Mouse (Mus musculus): ENCODE results near the gene Fcrls.
A peak's percentile ranks its signal among the peaks of the same experiment; 100 is the strongest.

Gene Fcrls

DNA sequence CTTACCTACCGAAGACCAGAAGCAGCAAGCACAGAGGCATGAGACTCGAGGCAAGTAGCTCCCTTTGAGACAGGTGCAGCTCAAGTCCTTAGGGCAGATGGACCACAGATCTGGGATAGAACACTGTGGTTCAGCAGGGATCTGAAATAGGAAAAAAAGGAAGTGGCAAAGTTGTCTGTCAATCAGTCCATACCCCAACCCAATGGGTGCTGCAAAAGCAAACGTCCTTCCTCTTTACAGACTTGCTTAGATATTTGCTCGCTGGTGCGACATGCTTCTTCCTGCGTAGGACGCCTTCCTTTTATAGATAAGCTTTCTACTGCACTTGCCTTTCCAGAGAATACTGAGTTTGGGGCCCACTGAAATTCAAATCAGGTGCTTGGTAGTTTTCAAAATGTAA lies at the start of gene Fcrls:
Gene Fcrls (minus strand): TSS at position 303 of the 400 bp plus-strand sequence.
- no peak for DNase-seq (ENCODE audit: low spot score in 2 of 2)

DNA sequence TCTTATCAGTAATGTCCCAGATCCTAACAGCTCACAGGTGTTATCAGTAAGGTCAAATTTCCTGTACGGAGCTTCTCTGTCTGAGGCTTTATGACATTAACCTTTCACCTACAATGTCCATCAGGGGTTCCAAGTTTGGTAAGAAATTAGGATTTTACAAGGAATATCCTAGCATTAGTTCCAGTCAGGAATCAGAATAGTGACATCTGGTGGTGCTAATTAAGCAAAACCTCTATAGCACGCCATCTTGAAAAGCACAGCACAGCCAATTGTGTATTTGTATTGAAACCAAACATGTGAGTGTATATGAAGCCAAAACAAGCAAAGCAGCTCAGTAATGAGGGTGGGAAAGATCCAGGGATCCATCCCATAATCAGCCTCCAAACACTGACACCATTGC lies 46.4 kb upstream of the Fcrls start:
- DNase-seq (ENCODE audit: low spot score in 2 of 2): no peak

DNA sequence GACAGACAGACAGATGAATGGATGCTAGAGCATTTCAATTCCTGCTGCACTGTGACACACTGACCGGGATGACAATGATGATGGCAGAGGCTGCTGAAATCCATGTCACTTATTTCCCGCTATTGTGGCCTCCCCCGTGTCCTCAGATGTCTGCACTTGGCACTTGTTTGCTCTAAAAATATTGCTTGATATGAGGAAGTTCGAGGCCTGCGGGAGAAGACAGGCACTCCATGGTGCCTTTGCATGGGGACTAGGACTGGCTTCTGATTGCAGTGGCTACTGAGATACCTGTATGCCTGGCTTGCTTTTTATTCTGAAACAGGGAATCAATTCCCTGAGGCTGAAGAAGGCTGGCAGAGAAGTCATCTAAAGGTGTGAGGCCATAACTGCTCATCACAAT lies 36.4 kb upstream of the Fcrls start:
- DNase-seq (ENCODE audit: low spot score in 2 of 2): no peak

DNA sequence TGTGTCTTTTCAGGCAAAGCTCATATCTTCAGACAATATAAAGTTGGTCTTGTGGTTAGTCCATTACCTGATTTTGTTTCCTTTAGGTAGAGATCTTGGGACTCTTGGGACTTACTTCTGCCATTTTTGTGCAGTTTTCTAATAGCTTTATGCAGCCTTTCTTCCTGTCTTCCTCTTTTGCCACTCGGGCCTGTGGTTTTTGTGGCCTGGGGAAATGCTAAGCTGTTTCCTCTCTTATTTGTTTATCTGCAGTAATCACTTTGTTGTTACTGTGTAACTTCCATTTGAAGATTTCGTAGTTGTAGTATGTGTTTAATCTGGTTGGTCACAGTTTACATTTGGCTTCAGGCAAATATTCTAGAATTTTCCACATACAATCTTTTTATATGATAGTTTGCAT lies 10.8 kb upstream of the Fcrls start:
- DNase-seq (ENCODE audit: low spot score in 2 of 2): no peak

DNA sequence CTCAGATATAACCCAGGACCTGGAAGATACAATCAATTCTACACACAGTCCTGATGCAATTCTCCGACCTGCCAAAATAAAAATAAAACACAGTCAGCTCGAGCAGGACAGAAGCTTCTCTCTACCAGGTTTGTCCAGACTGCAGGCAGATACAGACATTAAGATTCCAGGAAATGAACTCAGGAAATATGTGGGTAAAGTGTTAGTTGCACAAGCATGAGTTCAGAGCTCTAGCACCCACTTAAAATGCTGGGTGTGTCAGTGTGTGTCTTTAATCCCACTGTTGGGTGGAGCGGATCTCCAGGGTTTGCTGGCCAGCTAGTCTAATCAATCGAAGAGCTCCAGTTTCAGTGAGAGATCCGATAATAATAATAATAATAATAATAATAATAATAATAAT lies 3.0 kb upstream of the Fcrls start:
- no peak for DNase-seq (ENCODE audit: low spot score in 2 of 2)

DNA sequence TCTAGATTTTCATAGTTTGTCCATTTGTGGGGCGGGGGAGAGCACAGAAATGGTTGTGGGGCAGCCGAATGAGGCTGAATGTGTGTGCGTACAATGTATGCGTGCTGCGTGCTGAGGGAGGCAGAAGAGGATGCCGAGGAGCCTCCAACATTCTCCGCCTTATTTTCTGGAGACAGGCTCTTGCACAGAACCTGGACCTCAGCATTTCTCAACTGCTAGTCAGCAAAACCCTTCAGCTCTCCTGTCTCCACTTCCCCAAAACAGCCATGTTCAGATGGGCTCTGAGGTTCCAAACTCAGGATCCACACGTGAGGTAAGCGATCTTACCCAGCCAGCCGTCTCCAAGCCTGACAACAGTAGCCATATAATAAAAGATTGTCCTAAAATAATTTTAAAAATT lies 8.3 kb downstream of the Fcrls start:
- no peak for DNase-seq (ENCODE audit: low spot score in 2 of 2)

DNA sequence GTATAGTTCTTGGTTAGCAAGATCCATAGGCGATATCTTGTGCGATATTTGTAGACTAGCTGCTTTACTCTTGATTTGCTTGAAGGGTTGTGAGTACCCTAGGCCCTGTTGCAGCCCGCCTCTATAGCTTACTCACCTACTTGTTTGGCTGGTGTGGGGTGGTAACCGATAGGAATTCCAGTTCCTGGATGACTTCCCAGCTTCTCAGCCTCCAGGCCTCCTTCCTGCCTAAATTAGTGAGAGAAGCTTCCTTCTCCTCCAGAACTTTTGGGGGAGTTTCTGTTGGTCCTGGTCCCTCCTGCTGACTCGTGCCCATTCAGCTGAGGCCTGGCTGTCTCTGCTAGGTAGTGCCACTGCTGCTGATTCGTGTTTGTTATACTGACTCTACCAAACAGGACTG lies 14.0 kb downstream of the Fcrls start:
- DNase-seq (ENCODE audit: low spot score in 2 of 2): peak; percentile 46 to 51

DNA sequence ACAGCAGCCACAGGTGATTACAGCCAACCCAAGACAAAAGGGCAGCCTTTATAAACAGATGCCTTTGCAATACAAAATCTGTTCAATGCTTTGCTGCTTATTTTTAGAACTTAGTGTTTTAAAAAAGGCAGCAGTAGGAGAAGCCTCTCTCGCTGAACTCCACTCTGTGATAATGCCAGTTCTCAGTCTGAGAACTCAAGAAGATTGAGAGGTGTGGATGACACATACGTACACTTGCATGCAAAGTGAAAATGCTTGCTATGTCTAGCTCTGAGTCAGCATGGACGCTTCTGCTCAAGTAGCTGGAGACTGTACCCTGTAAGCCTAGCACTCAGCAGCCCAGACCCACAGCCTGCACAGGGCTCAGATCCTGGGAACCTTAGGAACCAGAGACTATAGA lies 16.2 kb downstream of the Fcrls start:
- peak; percentile 10 to 50 for DNase-seq (ENCODE audit: low spot score in 2 of 2)

DNA sequence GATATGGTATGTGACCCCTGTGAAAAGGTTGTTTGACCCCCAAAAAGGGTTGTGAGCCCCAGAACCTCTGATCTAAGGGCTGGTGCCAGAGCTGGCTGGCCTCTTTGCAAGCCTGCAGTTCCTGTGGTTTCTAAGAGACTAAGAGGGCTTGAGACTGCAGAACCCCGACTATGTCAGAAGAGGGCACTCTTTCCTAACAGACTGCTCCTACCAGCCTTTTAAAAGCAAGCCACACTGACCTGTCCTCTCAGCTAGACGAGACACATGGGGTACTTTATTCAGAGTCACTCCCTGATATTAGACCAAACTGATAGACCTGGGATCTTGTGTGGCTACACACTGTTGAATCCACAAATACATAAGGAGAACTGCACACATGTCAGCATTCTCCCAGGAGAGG lies 19.9 kb downstream of the Fcrls start:
- DNase-seq (ENCODE audit: low spot score in 2 of 2): peak; percentile 26 to 72

DNA sequence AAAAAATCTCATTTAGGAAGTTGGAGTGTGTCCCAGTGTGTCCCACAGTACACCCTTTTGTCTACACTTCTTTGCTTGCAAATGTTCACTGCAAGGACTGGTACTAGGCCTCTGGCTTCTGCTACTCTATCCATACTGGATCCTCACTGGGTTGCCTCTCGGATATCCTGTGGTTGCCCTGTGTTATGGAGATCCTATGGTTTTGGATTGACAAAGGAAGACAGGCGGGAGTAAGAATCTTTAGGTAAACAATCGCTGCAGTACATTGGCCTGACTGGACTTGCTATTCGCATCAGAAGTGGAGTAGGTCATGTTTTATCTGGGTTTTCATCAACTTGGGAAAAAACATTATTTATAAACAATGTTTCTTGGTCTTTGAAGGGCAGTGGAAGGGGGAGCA lies 22.6 kb downstream of the Fcrls start:
- DNase-seq (ENCODE audit: low spot score in 2 of 2): no peak

DNA sequence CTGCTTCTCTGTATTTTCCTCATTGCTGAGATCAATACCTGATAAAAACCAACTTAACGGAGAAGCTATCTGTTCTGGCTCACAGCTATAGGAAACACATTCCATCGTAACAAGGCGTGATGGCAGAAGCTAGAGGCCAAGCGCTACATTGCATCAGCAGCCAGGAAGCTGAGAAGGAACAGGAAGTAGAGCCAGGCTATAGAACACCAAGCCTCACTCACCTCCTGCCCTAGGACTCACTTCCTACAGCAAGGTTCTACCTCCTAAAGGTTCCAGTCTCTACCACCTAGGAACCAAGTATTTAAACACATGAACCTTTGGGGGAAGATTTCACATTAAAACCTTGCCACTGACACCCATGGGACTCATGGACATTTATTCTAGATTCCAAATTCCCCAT lies 39.9 kb downstream of the Fcrls start:
- DNase-seq (ENCODE audit: low spot score in 2 of 2): no peak

DNA sequence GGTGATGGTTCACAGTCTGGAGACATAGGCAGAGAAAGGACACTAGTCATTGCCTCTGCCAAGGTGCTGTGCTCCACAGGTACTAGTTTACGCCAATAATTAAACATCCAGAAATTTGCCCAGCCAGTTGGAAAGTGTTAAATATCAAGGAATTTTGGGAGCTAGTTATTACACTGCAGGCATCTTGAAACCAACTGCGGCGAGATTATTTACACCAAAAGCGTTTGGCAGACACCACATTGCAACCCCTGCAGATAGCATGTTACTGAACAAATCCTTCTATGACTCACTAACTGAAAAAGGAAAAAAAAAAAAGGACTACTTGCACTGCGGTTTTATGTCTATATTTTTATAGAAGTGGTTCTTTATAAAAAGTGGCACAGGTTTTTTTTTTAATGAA lies 41.2 kb downstream of the Fcrls start:
- no peak for DNase-seq (ENCODE audit: low spot score in 2 of 2)

DNA sequence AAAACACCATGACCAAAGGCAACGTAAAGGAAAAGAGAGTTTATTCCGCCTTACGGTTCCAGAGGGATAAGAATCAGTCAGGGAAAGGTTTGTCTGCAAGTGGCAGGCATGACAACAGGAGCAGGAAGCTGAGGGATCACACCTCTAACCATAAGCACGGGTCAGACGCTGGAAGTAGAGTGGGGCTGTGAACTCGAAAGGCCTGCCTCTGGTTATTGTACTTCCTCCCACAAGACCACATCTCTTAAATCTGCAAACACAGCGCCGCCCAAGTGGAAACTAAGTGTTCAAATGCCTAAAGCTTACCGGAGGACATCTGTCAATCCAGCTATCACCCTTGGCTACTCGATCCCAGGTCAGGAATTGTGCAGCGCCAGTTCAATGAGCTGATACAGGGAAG lies 48.4 kb downstream of the Fcrls start:
- no peak for DNase-seq (ENCODE audit: low spot score in 2 of 2)

DNA sequence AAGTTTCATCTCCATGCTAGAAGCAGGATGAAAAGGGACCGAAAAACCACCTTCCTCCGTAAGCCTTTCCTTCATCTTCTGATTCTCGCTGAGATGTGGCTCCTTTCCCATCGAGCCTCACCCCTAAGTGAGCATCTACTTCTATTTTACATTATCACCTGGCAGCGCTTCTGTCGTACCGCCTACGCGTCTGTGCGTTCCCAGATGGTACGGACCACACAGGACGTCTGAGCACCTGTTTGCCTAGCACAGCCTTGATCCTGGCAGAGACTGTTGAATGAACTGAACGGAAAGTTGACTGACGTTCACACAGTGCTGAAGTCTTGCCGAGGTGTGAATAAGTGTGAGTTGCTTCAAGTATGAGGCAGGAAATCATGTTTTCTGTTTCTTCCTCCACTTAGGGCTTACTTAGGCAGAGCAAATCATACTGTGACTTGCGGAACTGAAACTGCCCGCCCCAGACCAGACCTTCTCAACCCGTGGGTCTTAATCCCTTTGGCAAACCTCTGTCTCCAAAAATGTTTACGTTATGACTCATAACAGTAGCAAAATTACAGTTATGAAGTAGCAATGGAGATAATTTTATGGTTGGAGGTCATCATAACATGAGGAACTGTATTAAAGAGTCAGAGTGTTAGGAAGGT lies 49.2 kb downstream of the Fcrls start:
- peak in 1 of 2 experiments; percentile 32 for DNase-seq (ENCODE audit: low spot score in 2 of 2)

DNA sequence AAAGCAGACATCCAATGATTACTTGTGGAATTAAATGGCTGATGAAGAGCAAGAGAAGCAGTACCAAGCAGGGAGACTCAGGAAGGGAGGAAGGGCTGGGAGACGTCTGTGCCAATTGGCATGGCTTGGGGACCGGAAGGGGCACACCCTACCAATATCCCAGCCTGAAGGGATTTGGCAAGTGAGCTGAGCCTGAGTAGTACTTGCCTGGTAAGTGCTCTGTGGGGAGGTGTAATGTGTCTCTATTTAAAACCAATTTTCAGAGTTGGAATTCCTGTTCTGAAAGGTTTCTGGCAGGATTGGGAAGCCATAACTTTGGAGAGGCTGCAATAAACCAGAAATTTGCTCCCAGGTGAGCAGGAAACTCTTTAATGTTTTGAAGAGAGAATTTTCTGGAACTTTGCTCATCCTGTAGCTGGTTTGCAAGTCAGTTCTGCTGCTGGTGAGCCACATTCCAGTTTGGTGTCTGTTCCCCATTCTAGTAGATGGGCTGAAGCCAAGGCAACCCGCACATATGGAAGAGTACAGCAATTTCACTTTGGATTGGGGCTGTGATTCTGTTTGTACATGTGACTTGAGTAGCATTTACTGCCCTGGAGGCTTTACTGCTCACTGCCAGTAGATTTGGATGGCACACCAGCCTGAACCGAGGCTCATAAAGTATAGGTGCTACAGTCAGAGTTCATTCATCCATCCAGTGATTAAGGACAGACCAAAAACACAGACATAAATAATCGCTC lies 57.0 kb downstream of the Fcrls start:
- no peak for DNase-seq (ENCODE audit: low spot score in 2 of 2)

Measured in frontal cortex, postnatal 36 days (tissue).